Mouse (Mus musculus): ENCODE results near the gene Pou3f3. TPM values are rescaled to one million over a fixed set of nuclear protein-coding genes. Genes with fewer than 3 reads are reported as not detected.

The Pou3f3 gene
- polyA plus RNA-seq, 1 experiment from 2014 or later, result not detected

DNA sequence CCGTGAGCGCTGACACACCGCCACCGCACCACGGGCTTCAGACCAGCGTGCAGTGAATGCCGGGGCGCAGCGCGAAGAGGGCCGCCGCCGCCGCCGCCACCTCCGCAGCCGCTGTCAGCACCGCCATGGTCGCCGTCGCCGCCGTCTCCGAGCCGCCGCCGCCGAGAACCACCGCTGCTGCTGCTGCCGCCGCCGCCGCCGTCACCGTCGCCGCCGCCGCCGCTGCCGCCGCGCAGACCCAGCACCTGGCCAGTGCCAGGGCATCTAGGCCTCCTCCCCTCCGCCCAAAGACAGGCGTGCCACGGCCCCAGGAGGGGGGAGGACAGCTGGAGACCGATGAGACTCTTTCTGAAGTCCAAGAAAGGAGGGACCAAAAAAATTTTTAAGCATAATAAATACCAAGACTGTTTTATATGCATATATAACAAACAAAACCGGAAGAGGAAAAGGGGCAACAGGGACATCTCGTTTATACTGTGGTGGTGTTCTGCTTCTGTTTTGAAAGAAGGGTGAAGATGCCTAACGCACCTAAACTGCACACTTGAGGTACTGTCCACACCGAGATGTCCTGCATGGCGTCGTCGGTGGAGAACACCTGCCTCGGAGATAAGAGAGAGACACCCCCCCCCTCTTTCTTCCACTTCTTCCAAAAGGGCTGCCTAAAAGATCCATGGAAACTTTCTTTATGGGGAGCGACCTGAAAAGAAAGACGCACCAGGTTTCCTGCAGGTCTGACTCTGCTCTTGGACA lies 3.2 kb downstream of the Pou3f3 start:
- Histone ChIP-seq H3K4me3 (ENCODE audit: low read depth, low read length) (peak overlapping the region; percentile 11; the same call in 1 of the 2 replicates), H3K9ac (ENCODE audit: low read depth, low read length) (no peak overlapping the region), H3K9me3 (replicated peaks; ENCODE audit: control insufficient read depth, low read length) (no peaks in the 10 kb centered on the region), H3K4me1 (ENCODE audit: control insufficient read depth, low read depth, low read length) (no peaks in the 10 kb centered on the region; the same call in none of the 2 replicates), H3K36me3 (ENCODE audit: control insufficient read depth, insufficient read depth) (no peaks in the 10 kb centered on the region), H3K27ac (ENCODE audit: low read length) (no peak overlapping the region), H3K27me3 (ENCODE audit: control insufficient read depth, insufficient read depth, low read depth, low read length) (peaks cover 89% of the 10 kb centered on the region), H3K4me2 (ENCODE audit: low read depth, low read length) (0 out of 2 replicates have a peak overlapping the region, but pooled peaks have one; percentile 9)
- 2% methylated on average over 40 of the region's 57 CpGs for WGBS (ENCODE audit: insufficient replicate concordance)
- ATAC-seq (ENCODE audit: low read depth), result no peak

DNA sequence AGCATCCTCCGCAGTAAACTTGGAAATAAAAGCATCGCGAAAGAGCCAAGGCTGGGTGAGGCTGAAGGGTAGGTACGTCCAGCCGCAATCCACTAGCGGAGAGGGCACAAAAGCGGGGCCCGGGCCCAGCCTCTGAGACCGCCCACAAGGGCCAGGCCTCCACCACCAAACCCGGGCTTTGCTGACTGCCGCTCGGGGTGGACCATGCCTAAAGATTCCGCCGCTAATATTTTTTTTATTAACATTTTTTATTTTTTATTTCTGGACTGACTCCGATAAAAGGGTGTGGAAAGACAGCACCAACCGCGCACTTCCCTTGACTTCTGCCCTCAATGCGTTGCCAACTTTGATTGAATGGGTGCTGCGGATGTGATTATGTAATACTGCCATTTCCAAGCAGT lies 3.9 kb downstream of the Pou3f3 start:
- Histone ChIP-seq H3K27me3 (ENCODE audit: control insufficient read depth, insufficient read depth, low read depth, low read length) (peaks cover 89% of the 10 kb centered on the region), H3K4me2 (ENCODE audit: low read depth, low read length) (no peak overlapping the region), H3K9ac (ENCODE audit: low read depth, low read length) (no peak overlapping the region), H3K4me1 (ENCODE audit: control insufficient read depth, low read depth, low read length) (no peaks in the 10 kb centered on the region; the same call in none of the 2 replicates), H3K9me3 (replicated peaks; ENCODE audit: control insufficient read depth, low read length) (no peaks in the 10 kb centered on the region), H3K36me3 (ENCODE audit: control insufficient read depth, insufficient read depth) (no peaks in the 10 kb centered on the region), H3K27ac (ENCODE audit: low read length) (no peak overlapping the region), H3K4me3 (ENCODE audit: low read depth, low read length) (no peak overlapping the region)
- WGBS (ENCODE audit: insufficient replicate concordance), result 1% methylated on average over 19 of the region's 19 CpGs
- ATAC-seq (ENCODE audit: low read depth), result no peak

DNA sequence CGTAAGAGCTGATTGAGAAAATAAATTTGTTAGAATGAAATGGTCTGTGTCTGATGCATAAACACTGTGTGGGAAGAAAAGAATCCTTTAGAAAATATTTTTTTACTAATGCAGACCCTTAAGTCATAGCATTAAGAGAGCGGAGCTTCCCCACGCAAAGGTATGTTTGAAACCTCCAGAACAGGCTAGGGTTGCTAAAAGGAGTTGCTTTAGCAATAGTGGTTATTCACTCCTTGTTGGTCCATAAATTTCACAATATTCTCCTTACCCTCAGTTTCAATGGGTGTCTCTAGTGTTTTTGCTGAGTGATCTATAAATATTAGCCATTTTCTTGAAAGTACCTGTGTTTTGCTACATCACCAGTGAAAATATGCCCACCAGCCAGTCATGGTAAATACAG lies 4.6 kb downstream of the Pou3f3 start:
- H3K4me2 ChIP-seq (ENCODE audit: low read depth, low read length), result no peak overlapping the region
- no peak for ATAC-seq (ENCODE audit: low read depth)
- WGBS (ENCODE audit: insufficient replicate concordance), result 12% methylated on average over 3 of the region's 3 CpGs
- no peaks in the 10 kb centered on the region for H3K36me3 ChIP-seq (ENCODE audit: control insufficient read depth, insufficient read depth)
- no peak overlapping the region for H3K9ac ChIP-seq (ENCODE audit: low read depth, low read length)
- H3K27me3 ChIP-seq (ENCODE audit: control insufficient read depth, insufficient read depth, low read depth, low read length), result peaks cover 89% of the 10 kb centered on the region
- H3K9me3 ChIP-seq (replicated peaks; ENCODE audit: control insufficient read depth, low read length), result no peaks in the 10 kb centered on the region
- no peak overlapping the region for H3K27ac ChIP-seq (ENCODE audit: low read length)
- no peak overlapping the region for H3K4me3 ChIP-seq (ENCODE audit: low read depth, low read length)
- no peaks in the 10 kb centered on the region; the same call in none of the 2 replicates for H3K4me1 ChIP-seq (ENCODE audit: control insufficient read depth, low read depth, low read length)

DNA sequence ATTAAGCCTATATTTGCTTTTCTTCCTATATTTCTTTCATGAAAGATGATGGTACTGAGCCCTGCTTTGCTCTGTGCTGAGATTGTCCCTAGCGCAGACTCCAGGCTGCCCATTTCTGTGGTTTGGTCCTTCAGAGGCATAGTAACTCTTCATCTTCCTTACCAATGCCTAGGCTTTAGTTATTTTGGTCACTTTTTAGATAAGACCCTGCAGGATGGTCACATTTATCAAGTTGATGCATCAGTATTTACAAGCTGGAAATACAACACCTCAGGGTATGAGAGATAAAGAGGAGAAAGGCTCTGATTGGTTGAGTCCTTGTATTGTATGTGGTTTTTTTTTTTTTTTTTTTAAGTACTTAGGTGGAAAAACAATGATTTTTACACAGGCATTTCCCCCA lies 5.2 kb downstream of the Pou3f3 start:
- WGBS (ENCODE audit: insufficient replicate concordance), result 14% methylated on average over 1 of the region's 1 CpGs
- Histone ChIP-seq H3K27me3 (ENCODE audit: control insufficient read depth, insufficient read depth, low read depth, low read length) (peaks cover 89% of the 10 kb centered on the region), H3K27ac (ENCODE audit: low read length) (no peak overlapping the region), H3K4me2 (ENCODE audit: low read depth, low read length) (no peak overlapping the region), H3K4me3 (ENCODE audit: low read depth, low read length) (no peak overlapping the region), H3K9me3 (replicated peaks; ENCODE audit: control insufficient read depth, low read length) (no peaks in the 10 kb centered on the region), H3K4me1 (ENCODE audit: control insufficient read depth, low read depth, low read length) (no peaks in the 10 kb centered on the region; the same call in none of the 2 replicates), H3K9ac (ENCODE audit: low read depth, low read length) (no peak overlapping the region), H3K36me3 (ENCODE audit: control insufficient read depth, insufficient read depth) (no peaks in the 10 kb centered on the region)
- ATAC-seq (ENCODE audit: low read depth), result no peak

DNA sequence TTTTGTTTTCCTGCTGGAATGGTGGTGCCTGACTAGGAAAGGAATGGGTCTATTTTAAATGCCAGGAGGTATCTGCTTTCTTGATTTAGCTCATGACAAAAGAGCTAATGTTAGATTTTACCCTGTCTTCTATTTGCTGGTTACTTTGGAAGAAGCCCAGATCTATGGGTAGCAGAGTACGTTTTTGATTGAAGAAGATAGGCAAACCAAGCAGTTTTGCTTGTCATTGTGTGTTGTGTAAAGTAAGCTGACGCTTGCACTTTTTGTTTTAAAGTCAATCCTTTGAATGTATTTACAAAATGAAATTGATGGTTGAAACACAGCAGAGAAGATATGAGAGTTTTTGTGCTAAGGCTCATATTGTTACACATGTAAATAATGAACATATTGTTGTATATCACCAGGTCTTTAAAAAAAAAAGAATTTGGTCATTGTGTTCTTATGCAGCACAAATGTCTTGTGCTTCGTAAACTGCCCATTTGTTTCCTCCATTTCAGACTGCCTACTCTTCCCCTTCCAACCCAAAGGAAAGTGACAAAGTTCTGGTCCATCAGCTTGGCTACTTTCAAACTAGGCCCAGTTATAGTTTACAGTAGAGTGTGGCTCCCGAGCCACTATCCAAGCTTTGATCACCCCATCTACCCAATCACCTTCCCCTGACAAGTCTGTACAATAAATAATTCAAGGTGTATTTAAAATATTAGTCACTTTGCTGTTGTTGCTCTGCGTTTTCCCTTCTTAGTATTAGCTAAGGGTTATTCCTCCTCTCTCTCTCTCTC lies 6.5 kb downstream of the Pou3f3 start:
- 11% methylated on average over 5 of the region's 5 CpGs for WGBS (ENCODE audit: insufficient replicate concordance)
- Histone ChIP-seq H3K9ac (ENCODE audit: low read depth, low read length) (no peak overlapping the region), H3K4me3 (ENCODE audit: low read depth, low read length) (no peak overlapping the region), H3K27ac (ENCODE audit: low read length) (no peak overlapping the region), H3K36me3 (ENCODE audit: control insufficient read depth, insufficient read depth) (no peaks in the 10 kb centered on the region), H3K9me3 (replicated peaks; ENCODE audit: control insufficient read depth, low read length) (no peaks in the 10 kb centered on the region), H3K27me3 (ENCODE audit: control insufficient read depth, insufficient read depth, low read depth, low read length) (peaks cover 87% of the 10 kb centered on the region), H3K4me2 (ENCODE audit: low read depth, low read length) (no peak overlapping the region), H3K4me1 (ENCODE audit: control insufficient read depth, low read depth, low read length) (no peaks in the 10 kb centered on the region; the same call in 1 of the 2 replicates)
- no peak for ATAC-seq (ENCODE audit: low read depth)

DNA sequence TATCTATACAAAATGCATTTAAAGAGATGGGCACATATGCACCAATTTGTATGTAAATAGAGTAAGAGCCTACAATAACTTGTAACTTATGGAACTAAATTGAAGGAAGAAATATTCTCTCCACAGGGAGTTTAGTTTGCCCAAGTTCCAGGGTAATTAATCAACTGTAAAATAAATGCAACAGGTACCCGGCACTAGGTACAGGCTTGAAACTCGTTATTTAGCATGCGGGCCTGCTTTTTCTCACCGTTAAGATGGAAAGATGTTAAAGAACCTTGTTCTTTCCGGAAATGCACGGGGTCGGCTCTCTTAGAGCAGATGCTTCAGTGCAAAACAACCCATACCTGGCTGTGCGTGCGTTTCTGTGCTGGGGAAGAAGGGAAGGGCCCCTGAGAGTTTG lies 7.4 kb downstream of the Pou3f3 start:
- no peak for ATAC-seq (ENCODE audit: low read depth)
- H3K9me3 ChIP-seq (replicated peaks; ENCODE audit: control insufficient read depth, low read length), result no peaks in the 10 kb centered on the region
- H3K36me3 ChIP-seq (ENCODE audit: control insufficient read depth, insufficient read depth), result no peaks in the 10 kb centered on the region
- H3K27ac ChIP-seq (ENCODE audit: low read length), result no peak overlapping the region
- no peak overlapping the region for H3K4me2 ChIP-seq (ENCODE audit: low read depth, low read length)
- 3% methylated on average over 9 of the region's 9 CpGs for WGBS (ENCODE audit: insufficient replicate concordance)
- H3K27me3 ChIP-seq (ENCODE audit: control insufficient read depth, insufficient read depth, low read depth, low read length), result peaks cover 87% of the 10 kb centered on the region
- H3K9ac ChIP-seq (ENCODE audit: low read depth, low read length), result no peak overlapping the region
- no peak overlapping the region for H3K4me3 ChIP-seq (ENCODE audit: low read depth, low read length)
- H3K4me1 ChIP-seq (ENCODE audit: control insufficient read depth, low read depth, low read length), result no peaks in the 10 kb centered on the region

DNA sequence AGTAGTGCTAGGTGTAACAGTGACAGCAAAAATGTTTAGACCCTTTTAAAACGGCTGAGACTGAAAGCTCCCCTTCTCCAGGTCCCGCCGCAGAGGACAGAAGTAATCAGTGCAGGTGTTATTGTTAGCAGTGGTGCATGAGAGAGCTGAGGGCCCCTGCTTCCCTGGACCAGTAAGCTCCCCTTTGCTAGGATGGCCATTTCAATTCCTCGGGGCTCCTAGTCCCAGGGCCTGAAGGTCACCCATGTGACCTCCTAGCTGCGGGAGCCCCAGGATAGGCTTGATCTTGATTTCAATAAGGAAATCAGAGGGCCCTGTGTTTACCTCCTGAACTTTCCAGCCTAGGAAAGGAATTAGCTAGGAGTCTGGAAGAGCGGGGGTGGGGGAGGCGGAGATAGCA lies 7.9 kb downstream of the Pou3f3 start:
- H3K4me3 ChIP-seq (ENCODE audit: low read depth, low read length), result no peak overlapping the region
- no peaks in the 10 kb centered on the region for H3K9me3 ChIP-seq (replicated peaks; ENCODE audit: control insufficient read depth, low read length)
- no peak overlapping the region for H3K27ac ChIP-seq (ENCODE audit: low read length)
- H3K36me3 ChIP-seq (ENCODE audit: control insufficient read depth, insufficient read depth), result no peaks in the 10 kb centered on the region
- ATAC-seq (ENCODE audit: low read depth), result no peak
- WGBS (ENCODE audit: insufficient replicate concordance), result 4% methylated on average over 7 of the region's 7 CpGs
- no peak overlapping the region for H3K4me2 ChIP-seq (ENCODE audit: low read depth, low read length)
- H3K27me3 ChIP-seq (ENCODE audit: control insufficient read depth, insufficient read depth, low read depth, low read length), result peaks cover 87% of the 10 kb centered on the region
- H3K9ac ChIP-seq (ENCODE audit: low read depth, low read length), result no peak overlapping the region
- H3K4me1 ChIP-seq (ENCODE audit: control insufficient read depth, low read depth, low read length), result no peaks in the 10 kb centered on the region

DNA sequence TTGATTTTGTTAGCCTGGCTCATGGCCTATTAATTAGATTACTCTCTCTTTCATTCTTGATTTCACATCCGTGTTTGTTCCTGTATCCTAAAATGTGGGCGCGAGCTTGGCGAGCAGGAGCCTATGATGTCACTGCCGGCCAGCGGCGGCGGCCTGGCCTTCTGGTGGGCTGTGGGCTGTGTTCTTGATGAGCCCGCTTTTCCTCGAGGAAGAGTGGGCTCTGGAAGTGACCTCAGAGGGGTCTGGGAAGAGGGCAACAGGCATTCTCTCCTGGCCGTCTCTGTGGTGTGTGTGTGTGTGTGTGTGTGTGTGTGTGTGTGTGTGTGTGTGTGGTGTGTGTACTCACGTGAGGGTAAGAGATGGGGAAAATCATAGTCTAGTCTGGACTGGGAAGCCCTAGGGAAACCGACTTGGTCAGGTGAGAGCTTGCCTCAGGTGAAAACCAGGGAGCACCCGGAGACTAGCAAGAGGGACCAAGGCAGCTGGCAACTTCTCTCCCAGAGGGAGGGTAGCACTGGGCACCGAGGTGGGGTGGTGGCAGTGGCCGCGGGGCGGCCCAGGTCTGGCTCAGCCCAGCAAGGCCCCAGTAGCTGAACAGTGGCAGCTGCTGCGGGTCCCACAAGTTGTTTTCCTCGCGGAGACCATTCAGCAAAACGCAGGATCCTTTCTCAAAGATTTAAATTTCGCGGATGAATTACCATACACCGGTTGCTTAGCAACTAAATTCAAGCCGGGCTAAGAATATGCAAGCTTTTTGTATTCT lies 8.5 kb downstream of the Pou3f3 start:
- Histone ChIP-seq H3K4me2 (ENCODE audit: low read depth, low read length) (no peak overlapping the region), H3K4me1 (ENCODE audit: control insufficient read depth, low read depth, low read length) (no peaks in the 10 kb centered on the region), H3K27ac (ENCODE audit: low read length) (no peak overlapping the region), H3K9me3 (replicated peaks; ENCODE audit: control insufficient read depth, low read length) (no peaks in the 10 kb centered on the region), H3K4me3 (ENCODE audit: low read depth, low read length) (no peak overlapping the region), H3K36me3 (ENCODE audit: control insufficient read depth, insufficient read depth) (no peaks in the 10 kb centered on the region), H3K27me3 (ENCODE audit: control insufficient read depth, insufficient read depth, low read depth, low read length) (peaks cover 87% of the 10 kb centered on the region), H3K9ac (ENCODE audit: low read depth, low read length) (no peak overlapping the region)
- ATAC-seq (ENCODE audit: low read depth), result no peak
- 2% methylated on average over 26 of the region's 26 CpGs for WGBS (ENCODE audit: insufficient replicate concordance)
